Mouse (Mus musculus) lung, adult 2 months (tissue): ENCODE data around the gene Klk9. TPM values are rescaled to one million over a fixed set of nuclear protein-coding genes. Genes with fewer than 3 reads are reported as not detected.

Experiments
- DNase-seq: peaks from one replicate; pipeline ENCODE4 v3.0.0; 2022
- H3K4me1 ChIP-seq: fragments of 200-500 bp; 2 replicates; pipeline ENCODE4 v1.6.1; 2011; ENCODE audit warnings: low read length; ENCODE audit not compliant: control insufficient read depth, insufficient read depth
- H3K4me3 ChIP-seq: fragments of 200-500 bp; replicated peaks from 2 replicates; pipeline ENCODE3; 2011; ENCODE audit warnings: low read depth, mild to moderate bottlenecking, control low read depth, low read length; ENCODE audit errors: extremely low read depth
- CTCF ChIP-seq: fragments of 200-500 bp; IDR thresholded peaks from 2 replicates; pipeline ENCODE4 v1.5.1; 2011; ENCODE audit warnings: mild to moderate bottlenecking, low read length, control low read depth; ENCODE audit not compliant: insufficient read depth
- POLR2A ChIP-seq: fragments of 200-500 bp; IDR thresholded peaks from 2 replicates; pipeline ENCODE4 v1.6.1; 2011; ENCODE audit warnings: low read depth, mild to moderate bottlenecking, control low read depth, low read length, borderline replicate concordance; ENCODE audit errors: extremely low read depth
- WGBS: fragments of 180-500 bp; shearing (Covaris S2); methylation state at CpG from one replicate; pipeline ENCODE4 v1.1.7; 2018; 5-methylcytosine and 5-hydroxymethylcytosine counted together
- polyA plus RNA-seq: library from polyadenylated mRNA; depleted of rRNA; stranded (reverse); fragments of >200 nt; gene quantifications from 2 replicates; pipeline ENCODE4 v1.2.3, GENCODE M21; 2012; rRNA removed

Gene Klk9
- polyA plus RNA-seq, 1 experiment, result 11.6 TPM

- Histone ChIP-seq H3K4me1 (no peaks in the 10 kb centered on the region), H3K4me3 (no peak overlapping the region)
- DNase-seq, result no peak
- TF ChIP-seq CTCF, result no peak
- TF ChIP-seq POLR2A, result no peak
- 84% methylated on average over 5 of the region's 5 CpGs for WGBS
These were observed 34.4 kb downstream of the Klk9 start for GRCm38 (mm10) chr7:43826056-43826455.

- DNase-seq, result no peak
- TF ChIP-seq POLR2A (no peak), CTCF (no peak)
- 73% methylated on average over 4 of the region's 4 CpGs for whole genome bisulfite sequencing
- Histone ChIP-seq H3K4me1 (no peaks in the 10 kb centered on the region), H3K4me3 (no peak overlapping the region)
These were observed 36.0 kb downstream of the Klk9 start for GRCm38 (mm10) chr7:43827706-43828105.

GRCm38 (mm10) chr7:43829006-43829405 is 37.3 kb downstream of the Klk9 start:
- no peak for TF ChIP-seq POLR2A
- TF ChIP-seq CTCF, result no peak
- 88% methylated on average over 8 of the region's 8 CpGs for WGBS
- no peak for DNase-seq
- Histone ChIP-seq H3K4me3 (no peak overlapping the region), H3K4me1 (no peaks in the 10 kb centered on the region)

GRCm38 (mm10) chr7:43841701-43842100 is 50.0 kb downstream of the Klk9 start, which contains the start of gene Klk5:
Gene Klk5 (plus strand): TSS chr7:43841971.
- WGBS, result 45% methylated on average over 3 of the region's 3 CpGs
- H3K4me1 ChIP-seq, result no peaks in the 10 kb centered on the region
- no peak for TF ChIP-seq POLR2A
- no peak for TF ChIP-seq CTCF
- no peak within 1 kb of the TSS for H3K4me3 ChIP-seq
- no peak for DNase-seq

GRCm38 (mm10) chr7:43843801-43844200 is 52.1 kb downstream of the Klk9 start:
- no peak for DNase-seq
- Histone ChIP-seq H3K4me1 (no peaks in the 10 kb centered on the region), H3K4me3 (no peak overlapping the region)
- 82% methylated on average over 4 of the region's 4 CpGs for WGBS
- TF ChIP-seq POLR2A (no peak), CTCF (no peak)

Other genes starting within 250 kb of the Klk9 start
- 11.6 and 15.3 TPM in 2 replicates for gene Cd33, start 247.5 kb upstream of the Klk9 start, polyA plus RNA-seq
- 1.6 and 1.8 TPM in 2 replicates for gene Zfp658, start 229.6 kb upstream of the Klk9 start, polyA plus RNA-seq
- gene Zfp719, start 212.3 kb upstream of the Klk9 start, polyA plus RNA-seq, result 2.0 and 2.5 TPM in 2 replicates
- gene Zfp819, start 184.7 kb upstream of the Klk9 start, polyA plus RNA-seq, result 0.09 TPM in 1 of 2 replicates, not detected in the other
- not detected in 2 replicates for gene Ceacam18, start 157.2 kb upstream of the Klk9 start, polyA plus RNA-seq
- gene Siglece, start 131.7 kb upstream of the Klk9 start, polyA plus RNA-seq, result 4.8 and 7.0 TPM in 2 replicates
- 9.8 and 11.5 TPM in 2 replicates for gene Ctu1, start 119.9 kb upstream of the Klk9 start, polyA plus RNA-seq
- 2.2 and 56.2 TPM in 2 replicates for gene Klk14, start 101.5 kb upstream of the Klk9 start, polyA plus RNA-seq
- gene Klk13, start 79.3 kb upstream of the Klk9 start, polyA plus RNA-seq, result 8.4 and 35.6 TPM in 2 replicates
- gene Klk12, start 23.0 kb upstream of the Klk9 start, polyA plus RNA-seq, result 5.8 TPM in 1 of 2 replicates, not detected in the other
- 3.2 and 26.4 TPM in 2 replicates for gene Klk11, start 17.3 kb upstream of the Klk9 start, polyA plus RNA-seq
- 1.7 and 117 TPM in 2 replicates for gene Klk10, start 10.9 kb upstream of the Klk9 start, polyA plus RNA-seq
- gene Klk8, start 5.7 kb downstream of the Klk9 start, polyA plus RNA-seq, result 14.5 and 23.8 TPM in 2 replicates
- gene Klk7, start 19.4 kb downstream of the Klk9 start, polyA plus RNA-seq, result 4.6 TPM in 1 of 2 replicates, not detected in the other
- 0.13 TPM in 1 of 2 replicates, not detected in the other for gene Klk6, start 32.6 kb downstream of the Klk9 start, polyA plus RNA-seq
- gene Klk5, start 50.1 kb downstream of the Klk9 start, polyA plus RNA-seq, result 2.7 TPM in 1 of 2 replicates, not detected in the other
- gene Klk4, start 89.3 kb downstream of the Klk9 start, polyA plus RNA-seq, result not detected in 2 replicates
- gene Klk15, start 141.8 kb downstream of the Klk9 start, polyA plus RNA-seq, result not detected in 2 replicates
- gene Klk1b8, start 158.8 kb downstream of the Klk9 start, polyA plus RNA-seq, result not detected in 2 replicates
- not detected in 2 replicates for gene Klk1b1, start 174.9 kb downstream of the Klk9 start, polyA plus RNA-seq
- gene Klk1b9, start 184.2 kb downstream of the Klk9 start, polyA plus RNA-seq, result not detected in 2 replicates
- gene Klk1b11, start 204.0 kb downstream of the Klk9 start, polyA plus RNA-seq, result not detected in 2 replicates
- 0.11 TPM in 1 of 2 replicates, not detected in the other for gene Klk1b26, start 220.3 kb downstream of the Klk9 start, polyA plus RNA-seq